Mouse (Mus musculus) hindbrain, embryonic 14.5 days (tissue): ENCODE results near the gene Rbm10. TPM values are rescaled to one million over a fixed set of nuclear protein-coding genes. Genes with fewer than 3 reads are reported as not detected.

Experiments used
- ATAC-seq: fragments of 200-750 bp; cut with Nextera tagmentation; 2 replicates; pipeline ENCODE4 v1.8.0; 2017; ENCODE audit warnings: moderate number of reproducible peaks, mild to moderate bottlenecking, moderate TSS enrichment, moderate library complexity; ENCODE audit not compliant: low FRiP score
- DNase-seq: peaks from one replicate; pipeline ENCODE4 v3.0.0-alpha.2; 2015; ENCODE audit warnings: low spot score
- H3K27ac ChIP-seq: fragments of 300-500 bp; sonication (generic); 2 replicates; pipeline ENCODE4 v1.5.1; 2014; ENCODE audit warnings: mild to moderate bottlenecking, moderate library complexity
- H3K27me3 ChIP-seq: fragments of 300-500 bp; sonication (generic); 2 replicates; pipeline ENCODE4 v1.6.1; 2014; ENCODE audit warnings: mild to moderate bottlenecking, low read length, mixed read lengths; ENCODE audit not compliant: control insufficient read depth, insufficient read depth
- H3K36me3 ChIP-seq: fragments of 300-500 bp; sonication (generic); replicated peaks from 2 replicates; pipeline ENCODE4 v1.6.1; 2014; ENCODE audit not compliant: control insufficient read depth, insufficient read depth
- H3K4me1 ChIP-seq: fragments of 300-500 bp; sonication (generic); replicated peaks from 2 replicates; pipeline ENCODE4 v1.6.1; 2014; ENCODE audit warnings: antibody characterized with exemption, low read length, mixed read lengths; ENCODE audit not compliant: control insufficient read depth, insufficient read depth
- H3K4me2 ChIP-seq: fragments of 300-500 bp; sonication (generic); replicated peaks from 2 replicates; pipeline ENCODE4 v1.6.1; 2014; ENCODE audit warnings: mild to moderate bottlenecking, moderate library complexity
- H3K4me3 ChIP-seq: fragments of 300-500 bp; sonication (generic); replicated peaks from 2 replicates; pipeline ENCODE4 v1.5.1; 2014; ENCODE audit warnings: mild to moderate bottlenecking, low read length
- H3K9ac ChIP-seq: fragments of 300-500 bp; sonication (generic); 2 replicates; pipeline ENCODE4 v1.6.1; 2014
- H3K9me3 ChIP-seq: fragments of 300-500 bp; sonication (generic); 2 replicates; pipeline ENCODE4 v1.6.1; 2016; ENCODE audit warnings: low read length; ENCODE audit not compliant: control insufficient read depth
- WGBS: fragments of 180-500 bp; shearing (Covaris S2); extraction: QIAGEN DNeasy Blood & Tissue Kit; methylation state at CpG from one replicate; pipeline ENCODE4 v1.1.7; 2014; 5-methylcytosine and 5-hydroxymethylcytosine counted together
- polyA plus RNA-seq: library from polyadenylated mRNA; unstranded; fragments of >200 nt; fragmentation: Nextera tagmentation; extraction: Ambion mirVana; gene quantifications from 2 replicates; pipeline ENCODE4 v1.2.1, GENCODE M21; 2014

The Rbm10 gene
- 41.7 and 44.4 TPM in 2 replicates for polyA plus RNA-seq

DNA sequence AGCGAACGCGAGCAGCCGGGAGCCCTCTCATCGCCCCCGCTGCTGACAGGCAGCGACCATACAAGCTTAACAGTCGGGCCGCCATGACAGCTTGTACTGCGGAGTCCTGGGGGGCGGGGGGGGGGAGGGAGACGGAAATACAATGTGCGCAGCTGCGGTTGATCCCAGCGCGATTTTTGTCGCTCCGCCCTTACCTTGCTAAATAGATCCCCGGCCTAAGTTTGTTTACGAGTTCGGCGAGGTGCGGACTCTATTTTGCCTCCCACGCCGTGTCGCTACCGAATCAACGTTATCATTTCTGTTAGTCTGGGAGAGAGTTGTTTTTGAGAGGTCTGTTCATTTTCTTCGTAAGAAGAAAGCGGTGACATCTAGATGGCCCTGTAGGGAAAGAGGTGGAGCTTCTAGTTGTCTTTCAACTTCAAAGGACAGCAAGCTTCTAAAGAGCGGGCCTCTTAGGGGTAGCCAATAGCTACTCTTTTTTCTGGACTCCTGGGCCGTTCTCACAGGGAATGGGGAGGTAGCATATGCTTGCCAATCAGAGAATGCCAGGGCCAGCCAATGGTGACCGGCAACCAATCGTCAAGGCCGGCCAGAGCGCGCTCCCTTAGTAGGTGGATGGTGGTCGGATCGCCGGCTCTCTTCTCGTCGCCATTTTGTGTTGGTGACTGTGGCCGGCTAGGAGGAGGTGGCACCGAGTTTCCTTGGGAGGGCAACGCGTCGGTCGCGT, at the start of gene Rbm10, which contains the start of gene Ndufb11:
Rbm10 (plus strand) TSS at position 328 of the 727 bp plus-strand sequence.
Ndufb11 (minus strand) TSS at position 444 of the 727 bp plus-strand sequence.
- Histone ChIP-seq H3K4me2 (peak within 1 kb of the TSS; percentile 64), H3K27ac (peak within 1 kb of the TSS; percentile 92), H3K4me3 (peak within 1 kb of the TSS; percentile 54), H3K4me1 (peaks cover 19% of the 10 kb centered on the region), H3K9ac (peak within 1 kb of the TSS; percentile 66), H3K36me3 (peaks cover 14% of the 10 kb centered on the region; the same call in 1 of the 2 replicates), H3K9me3 (no peaks in the 10 kb centered on the region), H3K27me3 (no peaks in the 10 kb centered on the region)
- ATAC-seq (peak; percentile 96), DNase-seq (peak; percentile 75)
- 18% methylated on average over 48 of the region's 49 CpGs for WGBS

DNA sequence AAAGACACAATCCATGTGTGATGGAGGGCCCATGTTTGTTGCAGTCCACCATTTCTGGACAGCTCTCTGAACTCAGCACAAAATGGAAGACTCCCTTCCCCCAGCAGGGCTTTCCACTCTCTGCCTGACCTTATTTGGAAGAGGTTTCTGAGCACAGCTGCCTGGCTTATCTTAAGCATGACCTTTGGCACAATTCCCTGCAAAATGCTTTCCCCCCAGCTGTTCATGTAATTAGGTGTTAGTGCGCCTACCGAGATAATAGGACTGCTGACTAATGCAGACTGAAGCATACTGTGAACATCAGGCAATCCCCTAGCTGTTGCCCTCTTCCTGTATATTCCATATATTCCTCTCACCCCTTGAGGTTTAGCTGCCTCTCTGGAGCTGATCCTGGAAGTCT, 46.3 kb upstream of the Rbm10 start:
- no peaks in the 10 kb centered on the region for H3K9me3 ChIP-seq
- H3K4me3 ChIP-seq, result no peak overlapping the region
- ATAC-seq (no peak), DNase-seq (no peak)
- no peaks in the 10 kb centered on the region for H3K27me3 ChIP-seq
- H3K27ac ChIP-seq, result no peak overlapping the region
- 76% methylated on average over 2 of the region's 2 CpGs for WGBS
- H3K9ac ChIP-seq, result no peak overlapping the region
- no peak overlapping the region for H3K4me2 ChIP-seq
- H3K36me3 ChIP-seq, result no peaks in the 10 kb centered on the region
- no peaks in the 10 kb centered on the region for H3K4me1 ChIP-seq

DNA sequence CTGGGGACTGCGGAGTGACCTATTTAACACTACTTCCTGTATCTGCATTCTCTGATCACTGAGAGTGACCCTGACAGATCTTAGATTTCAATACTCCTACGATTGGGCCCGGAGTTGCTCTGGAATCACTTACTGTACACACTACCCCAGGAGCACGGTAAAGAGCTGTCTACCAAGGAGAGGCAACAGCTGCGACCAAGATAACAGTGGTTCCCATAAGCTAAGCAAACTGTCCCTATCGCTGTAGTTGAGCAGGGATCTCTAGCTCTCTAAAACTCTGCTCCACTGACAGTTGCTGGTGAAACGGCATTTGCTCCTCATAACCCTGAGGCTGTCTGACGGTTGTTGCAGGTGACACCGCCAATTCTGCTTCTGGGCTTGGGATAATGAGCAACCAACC, 44.6 kb upstream of the Rbm10 start:
- ATAC-seq (no peak), DNase-seq (no peak)
- Histone ChIP-seq H3K9ac (no peak overlapping the region), H3K27me3 (no peaks in the 10 kb centered on the region), H3K27ac (no peak overlapping the region), H3K9me3 (no peaks in the 10 kb centered on the region), H3K4me1 (no peaks in the 10 kb centered on the region), H3K4me2 (no peak overlapping the region), H3K36me3 (no peaks in the 10 kb centered on the region), H3K4me3 (no peak overlapping the region)
- 89% methylated on average over 9 of the region's 9 CpGs for WGBS

DNA sequence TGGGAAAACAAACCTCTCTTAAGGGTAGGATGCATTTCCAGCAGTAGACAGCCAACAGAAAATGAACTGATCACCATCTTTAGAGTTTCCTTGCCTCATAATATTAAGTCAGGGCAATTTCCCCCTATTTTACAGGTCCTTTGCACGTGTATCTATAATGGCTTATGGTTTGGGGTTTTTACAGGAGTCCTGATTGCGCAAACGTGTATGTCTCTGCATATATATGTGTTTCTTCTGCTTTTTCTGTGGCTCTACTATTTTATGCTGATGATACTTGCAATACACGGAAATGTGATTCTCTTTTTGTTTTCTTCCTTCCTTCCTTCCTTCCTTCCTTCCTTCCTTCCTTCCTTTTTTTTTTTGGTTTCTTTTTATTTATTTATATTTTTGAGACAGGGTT, 43.4 kb upstream of the Rbm10 start:
- Histone ChIP-seq H3K9ac (no peak overlapping the region), H3K4me2 (no peak overlapping the region), H3K4me3 (no peak overlapping the region), H3K27ac (no peak overlapping the region), H3K4me1 (no peaks in the 10 kb centered on the region), H3K27me3 (no peaks in the 10 kb centered on the region), H3K36me3 (no peaks in the 10 kb centered on the region), H3K9me3 (no peaks in the 10 kb centered on the region)
- DNase-seq (no peak), ATAC-seq (no peak)
- 87% methylated on average over 4 of the region's 4 CpGs for WGBS

DNA sequence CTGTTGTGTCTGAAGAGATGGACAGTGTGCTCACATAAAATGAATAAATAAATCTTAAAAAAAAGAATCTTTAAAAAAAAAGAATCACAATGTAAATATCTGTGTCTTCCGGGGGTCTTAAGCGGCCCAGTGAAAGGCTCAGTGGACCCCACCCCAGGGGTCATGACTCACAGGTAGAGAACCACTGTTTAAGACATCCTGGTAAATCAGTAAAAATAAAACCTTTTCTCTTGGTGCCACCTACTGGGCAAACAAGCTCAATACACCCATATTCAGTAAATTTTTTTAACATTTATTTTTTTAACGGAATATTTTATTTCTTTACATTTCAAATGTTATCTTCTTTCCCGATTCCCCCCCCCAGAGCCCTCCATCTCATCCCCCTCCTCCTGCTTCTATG, 29.3 kb upstream of the Rbm10 start:
- no peaks in the 10 kb centered on the region for H3K9me3 ChIP-seq
- no peaks in the 10 kb centered on the region for H3K4me1 ChIP-seq
- ATAC-seq (no peak), DNase-seq (peak; percentile 34)
- 25% methylated on average over 4 of the region's 4 CpGs for WGBS
- no peak overlapping the region for H3K9ac ChIP-seq
- no peak overlapping the region for H3K4me3 ChIP-seq
- no peaks in the 10 kb centered on the region for H3K27me3 ChIP-seq
- H3K36me3 ChIP-seq, result no peaks in the 10 kb centered on the region
- H3K27ac ChIP-seq, result no peak overlapping the region
- H3K4me2 ChIP-seq, result no peak overlapping the region

DNA sequence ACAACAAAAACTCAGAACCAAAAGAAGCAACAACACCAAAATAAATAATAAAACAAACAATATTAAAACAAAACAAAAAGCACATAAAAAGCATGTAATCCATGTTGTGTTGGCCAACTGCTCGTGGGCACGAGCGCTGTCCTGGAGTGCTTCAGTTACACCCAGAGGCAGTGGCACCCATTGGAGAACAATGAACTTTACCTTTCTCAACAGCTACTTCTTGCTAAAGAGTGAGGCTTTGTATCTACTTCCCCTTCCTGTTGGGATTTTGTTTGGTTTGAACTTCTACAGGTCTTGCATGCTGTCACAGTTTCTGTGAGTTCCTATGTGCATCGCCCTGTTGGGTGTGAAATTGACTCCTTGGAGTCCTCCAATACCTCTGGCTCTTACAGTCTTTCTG, 8.8 kb upstream of the Rbm10 start:
- Histone ChIP-seq H3K4me3 (no peak overlapping the region), H3K36me3 (no peaks in the 10 kb centered on the region), H3K4me1 (no peaks in the 10 kb centered on the region), H3K9ac (no peak overlapping the region), H3K27me3 (no peaks in the 10 kb centered on the region), H3K27ac (no peak overlapping the region), H3K4me2 (no peak overlapping the region), H3K9me3 (no peaks in the 10 kb centered on the region)
- WGBS, result 90% methylated on average over 4 of the region's 4 CpGs
- no peak for DNase-seq
- no peak for ATAC-seq

DNA sequence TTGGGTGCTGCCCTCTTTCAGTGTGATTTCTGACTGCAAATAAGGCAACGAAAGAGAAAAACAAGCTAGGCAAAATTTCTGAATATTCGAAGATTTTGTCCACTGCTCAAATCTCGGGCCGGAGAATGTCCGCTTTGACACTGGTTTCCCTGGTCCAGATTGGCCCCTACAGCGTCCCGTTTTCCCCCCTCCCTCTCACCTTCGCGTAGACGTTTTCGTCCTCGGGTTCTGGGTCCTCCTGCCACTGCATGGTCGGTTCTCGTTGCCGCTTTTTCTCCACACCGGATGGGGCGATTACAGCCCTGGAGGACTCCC, 485 bp upstream of the Rbm10 start:
- Histone ChIP-seq H3K27ac (peak overlapping the region; percentile 92), H3K4me3 (peak overlapping the region; percentile 54), H3K4me1 (peaks cover 19% of the 10 kb centered on the region), H3K9ac (peak overlapping the region; percentile 57), H3K9me3 (no peaks in the 10 kb centered on the region), H3K36me3 (peaks cover 14% of the 10 kb centered on the region; the same call in 1 of the 2 replicates), H3K27me3 (no peaks in the 10 kb centered on the region), H3K4me2 (peak overlapping the region; percentile 64)
- 13% methylated on average over 17 of the region's 17 CpGs for WGBS
- no peak for DNase-seq
- no peak; the same call in 1 of the 2 replicates for ATAC-seq

DNA sequence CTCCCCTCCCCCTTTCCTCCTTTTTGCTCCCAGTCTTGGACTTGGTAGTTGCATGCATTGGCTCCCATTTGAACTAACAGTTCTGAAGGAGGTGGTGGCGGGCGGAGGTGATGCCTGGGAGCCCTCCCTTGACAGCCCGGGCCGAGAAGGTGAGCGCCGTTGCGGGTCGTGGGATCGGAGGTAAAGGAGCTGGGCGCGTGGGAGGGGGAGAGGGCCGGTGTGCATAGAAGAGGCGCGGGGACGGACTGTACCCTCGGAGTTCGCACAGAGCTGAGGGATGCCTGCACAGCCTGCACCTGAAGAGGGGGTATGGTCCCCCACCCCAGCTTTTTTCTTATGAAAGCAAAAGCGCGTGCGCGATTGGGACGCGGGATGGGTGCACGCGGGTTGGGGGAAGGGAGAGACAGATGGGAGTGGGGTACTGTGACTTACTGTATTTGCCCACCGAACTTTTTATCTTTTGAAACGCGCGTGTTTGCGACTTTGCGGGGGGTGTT, 648 bp downstream of the Rbm10 start:
- no peaks in the 10 kb centered on the region for H3K9me3 ChIP-seq
- peak overlapping the region; percentile 54 for H3K4me3 ChIP-seq
- peak; percentile 61 for ATAC-seq
- H3K36me3 ChIP-seq, result peaks cover 16% of the 10 kb centered on the region
- peaks cover 19% of the 10 kb centered on the region for H3K4me1 ChIP-seq
- H3K27me3 ChIP-seq, result no peaks in the 10 kb centered on the region
- H3K27ac ChIP-seq, result peak overlapping the region; percentile 92
- peak overlapping the region; percentile 64 for H3K4me2 ChIP-seq
- peak overlapping the region; percentile 66 for H3K9ac ChIP-seq
- WGBS, result 17% methylated on average over 31 of the region's 31 CpGs
- peak; percentile 55 for DNase-seq

DNA sequence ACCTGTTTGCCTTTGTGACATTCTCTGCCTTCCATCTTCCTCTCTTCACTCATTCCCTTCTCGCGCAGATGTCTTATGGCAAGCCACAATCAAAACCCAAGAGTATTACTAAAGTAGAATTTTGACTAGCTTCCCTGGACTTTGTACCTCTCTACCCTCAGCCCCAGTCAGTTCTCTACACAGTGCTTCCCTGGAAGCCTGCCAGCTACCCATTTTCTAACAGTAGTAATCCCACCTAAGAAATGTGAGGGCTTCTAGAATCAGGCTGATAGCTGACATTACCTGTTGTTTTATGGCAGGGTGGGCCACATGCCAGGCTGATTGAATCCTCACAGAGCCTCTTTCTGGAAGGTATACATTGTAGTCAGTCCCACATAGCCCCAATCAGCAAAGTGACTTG, 20.8 kb downstream of the Rbm10 start:
- no peak overlapping the region for H3K9ac ChIP-seq
- DNase-seq, result no peak
- H3K27me3 ChIP-seq, result no peaks in the 10 kb centered on the region
- peaks cover 58% of the 10 kb centered on the region for H3K36me3 ChIP-seq
- no peaks in the 10 kb centered on the region for H3K4me1 ChIP-seq
- H3K9me3 ChIP-seq, result no peaks in the 10 kb centered on the region
- no peak overlapping the region for H3K4me3 ChIP-seq
- no peak for ATAC-seq
- H3K27ac ChIP-seq, result no peak overlapping the region
- no peak overlapping the region for H3K4me2 ChIP-seq
- WGBS, result 97% methylated on average over 2 of the region's 2 CpGs
